ENCODE assay signal across 21 mouse cellular contexts in genomic region chr3:86629379-86629778, GRCm38 (mm10).
A peak's percentile ranks its signal among the peaks of the same experiment; 100 is the strongest.
DNase-seq lines count a peak whose midpoint lies in the region; ATAC-seq and TF ChIP-seq lines count a peak whose summit lies in the region.
"Had no signal": no experiment of that assay in that cellular context is flagged by ENCODE, and none has a peak within 500 bp of the region (broad histone marks: within the 10 kb centered on the region; RNA-seq: fewer than 3 reads in every experiment).

No protein-coding gene starts in this region.

- peak; percentile 58 for ATAC-seq in G1E (ENCODE audit: extremely low read depth, insufficient number of reproducible peaks, low FRiP score, poor library complexity, severe bottlenecking)
- 0 out of 2 replicates have a peak, but pooled peaks have one; percentile 8 for ATAC-seq in common myeloid progenitor, adult 5-6 weeks (replicated peaks; ENCODE audit: low read depth, poor library complexity, severe bottlenecking)
- ATAC-seq in liver, embryonic 16.5 days (ENCODE audit: low read depth) = 0 out of 2 replicates have a peak, but pooled peaks have one; percentile 27
- ATAC-seq: forebrain, embryonic 13.5 days; forebrain, postnatal 0 days; intestine, embryonic 15.5 days had no signal

- no peak overlapping the region for H3K4me2 ChIP-seq in liver, embryonic 16.5 days (ENCODE audit: low read depth, low read length)
- H3K4me2 ChIP-seq: embryonic facial prominence, embryonic 12.5 days; forebrain, embryonic 13.5 days; hindbrain, embryonic 13.5 days; intestine, embryonic 15.5 days had no signal

- WGBS in liver, embryonic 16.5 days (ENCODE audit: insufficient replicate concordance) = 35% methylated on average over 4 of the region's 4 CpGs

- H3K27me3 ChIP-seq in G1E (ENCODE audit: insufficient read depth, low read length) = no peaks in the 10 kb centered on the region
- H3K27me3 ChIP-seq in liver, embryonic 16.5 days (ENCODE audit: control insufficient read depth, insufficient read depth, low read depth, low read length) = no peaks in the 10 kb centered on the region
- H3K27me3 ChIP-seq: embryonic facial prominence, embryonic 12.5 days; forebrain, embryonic 13.5 days; hindbrain, embryonic 13.5 days; intestine, embryonic 15.5 days had no signal

- TF ChIP-seq CTCF in G1E (IDR thresholded peaks at IDR 0.05; ENCODE audit: low read depth, low read length) = no peak

- H3K9me3 ChIP-seq in G1E (replicated peaks) = no peaks in the 10 kb centered on the region
- H3K9me3 ChIP-seq in liver, embryonic 16.5 days (replicated peaks; ENCODE audit: control insufficient read depth, low read length) = no peaks in the 10 kb centered on the region
- H3K9me3 ChIP-seq: embryonic facial prominence, embryonic 12.5 days; forebrain, embryonic 13.5 days; heart, embryonic 10.5 days; hindbrain, embryonic 13.5 days; intestine, embryonic 15.5 days had no signal

- H3K4me3 ChIP-seq in G1E (ENCODE audit: low read depth, low read length) = no peak overlapping the region; the same call in 1 of the 2 replicates
- no peak overlapping the region for H3K4me3 ChIP-seq in liver, embryonic 16.5 days (ENCODE audit: low read depth, low read length)
- H3K4me3 ChIP-seq: embryonic facial prominence, embryonic 12.5 days; forebrain, embryonic 13.5 days; gastrocnemius, adult 2 months; heart, embryonic 10.5 days; hindbrain, embryonic 13.5 days; intestine, embryonic 15.5 days had no signal

- DNase-seq in 416B (ENCODE audit: low read depth) (peak; percentile 21), G1E (ENCODE audit: low spot score) (no peak)
- no peak for DNase-seq in gastrocnemius, postnatal 25 days
- no peak for DNase-seq in frontal cortex, adult 2 months (ENCODE audit: extremely low spot score in 1 of 2, low spot score in 1 of 2)
- DNase-seq in gastrocnemius, postnatal 10 days = no peak
- DNase-seq: adrenal gland, adult 8-10 months; adrenal gland, postnatal 36 days; cerebellum, adult 11 months; cerebellum, adult 8-10 months; cerebellum, postnatal 14 days; forebrain, postnatal 0 days; gastrocnemius, adult 2 months; heart, adult 18-20 months; heart, postnatal 14 days had no signal

- H3K9ac ChIP-seq in liver, embryonic 16.5 days (ENCODE audit: low read depth, low read length) = no peak overlapping the region
- H3K9ac ChIP-seq: embryonic facial prominence, embryonic 12.5 days; forebrain, embryonic 13.5 days; forebrain, postnatal 0 days; hindbrain, embryonic 13.5 days; intestine, embryonic 15.5 days had no signal

- H3K27ac ChIP-seq in liver, embryonic 16.5 days (ENCODE audit: low read length) = 0 out of 2 replicates have a peak overlapping the region, but pooled peaks have one; percentile 24
- H3K27ac ChIP-seq: embryonic facial prominence, embryonic 12.5 days; forebrain, embryonic 13.5 days; gastrocnemius, adult 2 months; heart, embryonic 10.5 days; hindbrain, embryonic 13.5 days; intestine, embryonic 15.5 days had no signal

- peaks cover 32% of the 10 kb centered on the region for H3K4me1 ChIP-seq in G1E (ENCODE audit: insufficient read depth, low read depth, low read length)
- peaks cover 3% of the 10 kb centered on the region for H3K4me1 ChIP-seq in liver, embryonic 16.5 days (ENCODE audit: control insufficient read depth, low read depth, low read length)
- H3K4me1 ChIP-seq: embryonic facial prominence, embryonic 12.5 days; forebrain, embryonic 13.5 days; hindbrain, embryonic 13.5 days; intestine, embryonic 15.5 days had no signal

- no peaks in the 10 kb centered on the region for H3K36me3 ChIP-seq in G1E (replicated peaks)
- H3K36me3 ChIP-seq in liver, embryonic 16.5 days (ENCODE audit: control insufficient read depth, insufficient read depth) = no peaks in the 10 kb centered on the region
- H3K36me3 ChIP-seq: embryonic facial prominence, embryonic 12.5 days; heart, embryonic 10.5 days; hindbrain, embryonic 13.5 days; intestine, embryonic 15.5 days had no signal

Comparison
In these comparisons a context has a peak if more than half of its experiments do, and no peak if none do; other contexts are left out.
1. ATAC-seq: peak in every context shown above with its lines; median percentile 58 in G1E; 27 in liver, embryonic 16.5 days; 8 in common myeloid progenitor, adult 5-6 weeks.